Mouse (Mus musculus) liver, postnatal 0 days (tissue): ENCODE results near the gene Rprml.

Experiments
- CTCF ChIP-seq: sonication (generic); IDR thresholded peaks from 2 replicates; pipeline ENCODE4 v1.5.1; 2016; ENCODE audit warnings: antibody characterized with exemption, low read depth
- EP300 ChIP-seq: IDR thresholded peaks from 2 replicates; pipeline ENCODE4 v1.6.1; 2016; ENCODE audit warnings: antibody characterized with exemption, low read depth, mild to moderate bottlenecking

DNA sequence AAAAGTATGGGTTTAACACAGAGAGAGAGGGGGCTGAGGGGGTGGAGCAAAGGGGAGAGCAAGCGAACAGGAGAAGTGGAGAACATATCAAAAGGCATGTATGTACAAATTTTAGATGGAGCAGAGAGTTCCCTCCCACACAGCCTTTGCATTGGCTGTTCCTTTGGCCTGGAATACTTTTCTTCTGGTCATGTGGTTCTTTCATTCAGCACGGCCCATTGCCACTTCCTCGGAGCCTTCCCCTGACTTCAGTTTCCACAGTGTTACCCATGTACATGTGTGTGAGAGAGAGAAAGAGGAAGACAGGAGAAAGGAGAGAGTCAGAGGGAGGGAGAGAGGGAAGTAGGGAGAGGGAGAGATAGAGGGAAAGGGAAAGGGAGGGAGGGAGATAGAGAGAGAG, 13.9 kb upstream of the Rprml start:
- TF ChIP-seq CTCF (no peak), EP300 (no peak)
